Mouse (Mus musculus) forebrain, embryonic 15.5 days (tissue): ENCODE results near the gene Tmem50a. TPM values are rescaled to one million over a fixed set of nuclear protein-coding genes. Genes with fewer than 3 reads are reported as not detected.

Experiments
- ATAC-seq: fragments of 200-750 bp; cut with Nextera tagmentation; replicated peaks from 2 replicates; pipeline ENCODE4 v1.8.0; 2017; ENCODE audit warnings: mild to moderate bottlenecking, moderate TSS enrichment, moderate library complexity
- H3K27ac ChIP-seq: fragments of 300-500 bp; sonication (generic); replicated peaks from 2 replicates; pipeline ENCODE4 v1.5.1; 2015; ENCODE audit warnings: mild to moderate bottlenecking, inconsistent platforms
- H3K27me3 ChIP-seq: fragments of 300-500 bp; sonication (generic); 2 replicates; pipeline ENCODE4 v1.6.1; 2015; ENCODE audit warnings: inconsistent platforms
- H3K36me3 ChIP-seq: fragments of 300-500 bp; sonication (generic); 2 replicates; pipeline ENCODE4 v1.6.1; 2015; ENCODE audit warnings: mild to moderate bottlenecking, inconsistent platforms
- H3K4me1 ChIP-seq: fragments of 300-500 bp; sonication (generic); 2 replicates; pipeline ENCODE4 v1.6.1; 2015; ENCODE audit warnings: inconsistent platforms
- H3K4me2 ChIP-seq: fragments of 300-500 bp; sonication (generic); replicated peaks from 2 replicates; pipeline ENCODE4 v1.6.1; 2015; ENCODE audit warnings: mild to moderate bottlenecking, inconsistent platforms
- H3K4me3 ChIP-seq: fragments of 300-500 bp; sonication (generic); 2 replicates; pipeline ENCODE4 v1.5.1; 2015; ENCODE audit warnings: mild to moderate bottlenecking, inconsistent platforms
- H3K9ac ChIP-seq: fragments of 300-500 bp; sonication (generic); replicated peaks from 2 replicates; pipeline ENCODE4 v1.6.1; 2015; ENCODE audit warnings: mild to moderate bottlenecking, inconsistent platforms
- H3K9me3 ChIP-seq: fragments of 300-500 bp; sonication (generic); 2 replicates; pipeline ENCODE4 v1.6.1; 2016; ENCODE audit warnings: inconsistent platforms
- WGBS: fragments of 180-500 bp; shearing (Covaris S2); methylation state at CpG from one replicate; pipeline ENCODE4 v1.1.7; 2015; ENCODE audit warnings: mixed read lengths; 5-methylcytosine and 5-hydroxymethylcytosine counted together
- polyA plus RNA-seq: library from polyadenylated mRNA; unstranded; fragments of >200 nt; fragmentation: Nextera tagmentation; extraction: Ambion mirVana; gene quantifications from 2 replicates; pipeline ENCODE4 v1.2.1, GENCODE M21; 2015

Gene Tmem50a
- polyA plus RNA-seq, 1 experiment from 2014 or later, result 194 TPM

- WGBS, result 26% methylated on average over 9 of the region's 9 CpGs
- no peaks in the 10 kb centered on the region for H3K9me3 ChIP-seq
- no peak for ATAC-seq
These were observed 46.3 kb downstream of the Tmem50a start for GRCm38 (mm10) chr4:134868490-134868889.

GRCm38 (mm10) chr4:134868065-134868464 is 46.8 kb downstream of the Tmem50a start:
- Histone ChIP-seq H3K9ac (no peak overlapping the region), H3K27ac (no peak overlapping the region), H3K9me3 (no peaks in the 10 kb centered on the region), H3K4me1 (no peaks in the 10 kb centered on the region), H3K36me3 (no peaks in the 10 kb centered on the region), H3K4me2 (no peak overlapping the region), H3K4me3 (no peak overlapping the region), H3K27me3 (peaks cover 24% of the 10 kb centered on the region; the same call in 1 of the 2 replicates)
- WGBS, result 91% methylated on average over 10 of the region's 10 CpGs
- ATAC-seq, result no peak

More at GRCm38 (mm10) chr4:134868490-134868889, 46.3 kb downstream of the Tmem50a start:
- no peak overlapping the region for H3K27ac ChIP-seq
- H3K4me1 ChIP-seq, result no peaks in the 10 kb centered on the region
- peaks cover 24% of the 10 kb centered on the region; the same call in 1 of the 2 replicates for H3K27me3 ChIP-seq
- H3K9ac ChIP-seq, result no peak overlapping the region
- H3K4me3 ChIP-seq, result no peak overlapping the region
- no peak overlapping the region for H3K4me2 ChIP-seq
- no peaks in the 10 kb centered on the region for H3K36me3 ChIP-seq

GRCm38 (mm10) chr4:134867661-134868060 is 47.2 kb downstream of the Tmem50a start:
- no peak overlapping the region for H3K4me2 ChIP-seq
- no peak overlapping the region for H3K4me3 ChIP-seq
- H3K27ac ChIP-seq, result no peak overlapping the region
- no peaks in the 10 kb centered on the region for H3K4me1 ChIP-seq
- WGBS, result 86% methylated on average over 8 of the region's 8 CpGs
- H3K36me3 ChIP-seq, result no peaks in the 10 kb centered on the region
- peaks cover 24% of the 10 kb centered on the region; the same call in 1 of the 2 replicates for H3K27me3 ChIP-seq
- H3K9ac ChIP-seq, result no peak overlapping the region
- ATAC-seq, result no peak
- no peaks in the 10 kb centered on the region for H3K9me3 ChIP-seq

GRCm38 (mm10) chr4:134867213-134867612 is 47.6 kb downstream of the Tmem50a start:
- H3K36me3 ChIP-seq, result no peaks in the 10 kb centered on the region
- no peaks in the 10 kb centered on the region for H3K9me3 ChIP-seq
- 89% methylated on average over 8 of the region's 8 CpGs for WGBS
- H3K27ac ChIP-seq, result no peak overlapping the region
- H3K4me1 ChIP-seq, result no peaks in the 10 kb centered on the region
- H3K4me3 ChIP-seq, result no peak overlapping the region
- H3K4me2 ChIP-seq, result no peak overlapping the region
- ATAC-seq, result no peak
- no peak overlapping the region for H3K9ac ChIP-seq
- peaks cover 22% of the 10 kb centered on the region; the same call in 1 of the 2 replicates for H3K27me3 ChIP-seq

GRCm38 (mm10) chr4:134865789-134866188 is 49.0 kb downstream of the Tmem50a start:
- Histone ChIP-seq H3K27ac (no peak overlapping the region), H3K9me3 (no peaks in the 10 kb centered on the region), H3K4me3 (no peak overlapping the region), H3K36me3 (no peaks in the 10 kb centered on the region), H3K9ac (no peak overlapping the region), H3K4me1 (no peaks in the 10 kb centered on the region), H3K27me3 (peaks cover 19% of the 10 kb centered on the region), H3K4me2 (no peak overlapping the region)
- WGBS, result 92% methylated on average over 5 of the region's 5 CpGs
- no peak for ATAC-seq

- H3K4me2 ChIP-seq, result no peak overlapping the region
These were observed 49.5 kb downstream of the Tmem50a start for GRCm38 (mm10) chr4:134865340-134865739.

GRCm38 (mm10) chr4:134863937-134864729 is 50.7 kb downstream of the Tmem50a start, which contains the start of gene Rhd:
TSS of gene Rhd (plus strand) at chr4:134864536.
- H3K27me3 ChIP-seq, result peaks cover 5% of the 10 kb centered on the region
- no peaks in the 10 kb centered on the region for H3K36me3 ChIP-seq
- no peak within 1 kb of the TSS for H3K4me2 ChIP-seq
- H3K27ac ChIP-seq, result no peak within 1 kb of the TSS
- H3K9me3 ChIP-seq, result no peaks in the 10 kb centered on the region
- WGBS, result 72% methylated on average over 14 of the region's 14 CpGs
- no peak within 1 kb of the TSS for H3K9ac ChIP-seq
- no peak within 1 kb of the TSS for H3K4me3 ChIP-seq
- no peak for ATAC-seq
- H3K4me1 ChIP-seq, result no peaks in the 10 kb centered on the region

More at GRCm38 (mm10) chr4:134865340-134865739, 49.5 kb downstream of the Tmem50a start:
- Histone ChIP-seq H3K4me3 (no peak overlapping the region), H3K9ac (no peak overlapping the region), H3K27ac (no peak overlapping the region), H3K27me3 (peaks cover 17% of the 10 kb centered on the region), H3K36me3 (no peaks in the 10 kb centered on the region), H3K4me1 (no peaks in the 10 kb centered on the region), H3K9me3 (no peaks in the 10 kb centered on the region)
- no peak for ATAC-seq
- 80% methylated on average over 6 of the region's 6 CpGs for WGBS

- no peak overlapping the region for H3K9ac ChIP-seq
- no peak overlapping the region for H3K4me3 ChIP-seq
- H3K4me1 ChIP-seq, result no peaks in the 10 kb centered on the region
- 79% methylated on average over 7 of the region's 7 CpGs for WGBS
- H3K4me2 ChIP-seq, result no peak overlapping the region
- no peak overlapping the region for H3K27ac ChIP-seq
- H3K27me3 ChIP-seq, result peaks cover under 1% of the 10 kb centered on the region; the same call in 1 of the 2 replicates
- no peaks in the 10 kb centered on the region for H3K9me3 ChIP-seq
- H3K36me3 ChIP-seq, result no peaks in the 10 kb centered on the region
- no peak for ATAC-seq
These were observed 51.8 kb downstream of the Tmem50a start for GRCm38 (mm10) chr4:134862996-134863395.

- no peaks in the 10 kb centered on the region for H3K4me1 ChIP-seq
- H3K9ac ChIP-seq, result no peak overlapping the region
- H3K36me3 ChIP-seq, result no peaks in the 10 kb centered on the region
- ATAC-seq, result no peak
- 87% methylated on average over 6 of the region's 6 CpGs for WGBS
- no peaks in the 10 kb centered on the region; the same call in 1 of the 2 replicates for H3K27me3 ChIP-seq
- H3K27ac ChIP-seq, result no peak overlapping the region
- no peak overlapping the region for H3K4me2 ChIP-seq
- H3K4me3 ChIP-seq, result no peak overlapping the region
- no peaks in the 10 kb centered on the region for H3K9me3 ChIP-seq
These were observed 52.9 kb downstream of the Tmem50a start for GRCm38 (mm10) chr4:134861884-134862283.

GRCm38 (mm10) chr4:134858494-134858893 is 56.3 kb downstream of the Tmem50a start:
- Histone ChIP-seq H3K9me3 (no peaks in the 10 kb centered on the region), H3K4me3 (no peak overlapping the region), H3K9ac (no peak overlapping the region), H3K4me1 (no peaks in the 10 kb centered on the region; the same call in 1 of the 2 replicates), H3K36me3 (no peaks in the 10 kb centered on the region), H3K4me2 (no peak overlapping the region), H3K27me3 (peaks cover 9% of the 10 kb centered on the region), H3K27ac (no peak overlapping the region)
- WGBS, result 94% methylated on average over 4 of the region's 4 CpGs
- ATAC-seq, result no peak

- Histone ChIP-seq H3K27me3 (peaks cover 9% of the 10 kb centered on the region; the same call in 1 of the 2 replicates), H3K4me2 (no peak overlapping the region), H3K9me3 (no peaks in the 10 kb centered on the region), H3K36me3 (no peaks in the 10 kb centered on the region), H3K27ac (no peak overlapping the region), H3K4me1 (peaks cover 5% of the 10 kb centered on the region), H3K9ac (no peak overlapping the region), H3K4me3 (no peak overlapping the region)
- ATAC-seq, result no peak
- 34% methylated on average over 5 of the region's 5 CpGs for WGBS
These were observed 58.3 kb downstream of the Tmem50a start for GRCm38 (mm10) chr4:134856501-134856900.

- Histone ChIP-seq H3K4me3 (no peak overlapping the region), H3K9me3 (no peaks in the 10 kb centered on the region), H3K4me2 (no peak overlapping the region), H3K36me3 (no peaks in the 10 kb centered on the region), H3K27ac (no peak overlapping the region), H3K27me3 (peaks cover 9% of the 10 kb centered on the region; the same call in 1 of the 2 replicates), H3K9ac (no peak overlapping the region), H3K4me1 (peaks cover 10% of the 10 kb centered on the region)
- ATAC-seq, result no peak
- 71% methylated on average over 5 of the region's 5 CpGs for WGBS
These were observed 58.8 kb downstream of the Tmem50a start for GRCm38 (mm10) chr4:134856056-134856455.
